Mouse (Mus musculus) Patski (cell line): ENCODE results near the gene Metrn. TPM values are rescaled to one million over a fixed set of nuclear protein-coding genes. Genes with fewer than 3 reads are reported as not detected.
"Not testable (repeated sequence)": the region's sequence is repeated elsewhere in the genome, so short reads cannot be mapped to it uniquely, and the experiment has no call there.

ENCODE experiments used
- ATAC-seq: fragments of 100-300 bp; one replicate; pipeline ENCODE4 v1.8.0; 2021
- CTCF ChIA-PET: fragments of 350-600 bp; sonication (Branson Sonifier 250); formaldehyde crosslinking; loops from one replicate; lab custom pipeline; 2022; ENCODE audit warnings: inconsistent platforms; lab: Charles Lee
- POLR2A ChIA-PET: fragments of 350-600 bp; sonication (Branson Sonifier 250); formaldehyde crosslinking; loops from one replicate; lab custom pipeline; 2022; ENCODE audit warnings: antibody characterized with exemption, inconsistent platforms; lab: Charles Lee
- DNase-seq: peaks from one replicate; pipeline ENCODE4 v3.0.0-alpha.2; 2011; ENCODE audit warnings: low read depth, low spot score
- H3K27me3 ChIP-seq: fragments of 371-371 bp; one replicate; pipeline ENCODE4 v1.5.1; 2021
- CTCF ChIP-seq: fragments of 100-300 bp; IDR thresholded peaks from one replicate; pipeline ENCODE4 v1.5.1; 2021
- in situ Hi-C: fragments of 300-500 bp; cut with MboI; formaldehyde crosslinking; loops from 3 replicates; pipeline ENCODE4 v1.11.1; 2018; ENCODE audit warnings: low pct_unique_long_range_greater_than_20kb, mixed read lengths
- polyA plus RNA-seq: library from polyadenylated mRNA; unstranded; gene quantifications from one replicate; pipeline ENCODE4 v1.2.3, GENCODE M21; 2021

Metrn gene
- polyA plus RNA-seq, 1 experiment from 2014 or later = 39.8 TPM

DNA sequence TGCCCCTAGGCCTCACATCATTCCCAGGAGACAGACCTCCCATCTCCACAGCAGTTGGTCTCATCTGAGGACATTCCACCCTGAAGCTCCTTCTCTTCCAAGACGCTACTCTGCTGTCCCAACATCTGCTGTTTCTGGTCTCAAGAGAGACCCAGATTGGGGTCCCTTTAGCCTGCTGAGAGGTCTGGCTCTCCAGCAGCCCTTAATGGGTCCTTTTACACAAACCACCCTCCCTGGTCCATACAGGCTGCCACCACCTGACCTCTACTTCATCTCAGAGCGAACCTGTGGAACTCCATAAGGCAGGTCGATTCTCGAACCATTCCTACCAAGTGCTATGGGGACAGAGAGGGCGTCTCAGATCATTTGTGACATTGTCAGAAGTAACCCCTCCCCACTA lies 11.1 kb upstream of the Metrn start:
- in situ Hi-C loops = no loop called here
- TF ChIP-seq CTCF = no peak
- ChIA-PET CTCF (no interaction called here), POLR2A (interaction anchor here (1.4 to 1.5 kb wide), 2 partner anchors 11 to 25 kb away, joined by 4 read pairs; partner anchors contain the start of genes Metrn and Stub1)
- peaks cover 11% of the 10 kb centered on the region for H3K27me3 ChIP-seq
- no peak for DNase-seq
- ATAC-seq = no peak

DNA sequence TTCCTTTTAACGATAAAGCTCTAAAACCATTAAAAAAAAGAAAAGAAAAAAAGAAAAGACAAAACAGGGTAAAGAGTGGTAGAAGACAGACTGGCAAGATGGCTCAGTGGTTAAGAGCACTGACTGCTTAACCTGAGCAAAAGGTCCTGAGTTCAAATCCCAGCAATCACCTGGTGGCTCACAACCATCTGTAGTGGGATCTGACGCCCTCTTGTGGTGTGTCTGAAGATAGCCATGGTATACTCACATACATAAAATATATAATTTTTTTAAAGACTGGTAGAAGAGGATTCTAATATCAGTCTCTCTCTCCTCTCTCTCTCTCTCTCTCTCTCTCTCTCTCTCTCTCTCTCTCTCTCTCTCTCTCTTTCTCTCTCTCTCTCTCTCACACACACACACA lies 10.5 kb upstream of the Metrn start:
- POLR2A ChIA-PET, CTCF ChIA-PET, ATAC-seq, in situ Hi-C loops, DNase-seq: not testable (repeated sequence)
- peaks cover 11% of the 10 kb centered on the region for H3K27me3 ChIP-seq

DNA sequence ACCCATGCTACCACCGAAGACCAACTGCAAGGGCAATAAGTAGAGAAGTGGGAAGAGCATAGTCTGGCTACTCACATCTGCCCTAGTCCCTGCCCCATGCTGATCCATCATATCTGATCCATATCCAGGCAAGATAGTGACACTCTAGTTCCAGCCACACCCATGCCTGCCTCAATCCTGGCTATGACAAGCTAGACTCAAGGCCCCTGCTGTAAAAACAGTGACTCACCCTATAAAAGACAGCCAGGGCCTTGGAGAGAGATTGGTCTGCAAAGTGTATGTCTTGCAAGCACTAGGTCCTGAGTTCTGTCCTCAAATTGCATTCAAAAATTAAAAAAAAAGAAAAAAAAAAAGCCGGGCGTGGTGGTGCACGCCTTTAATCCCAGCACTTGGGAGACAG lies 9.6 kb upstream of the Metrn start:
- ChIA-PET CTCF (no interaction called here), POLR2A (no interaction called here)
- ATAC-seq = no peak
- H3K27me3 ChIP-seq = peaks cover 11% of the 10 kb centered on the region
- TF ChIP-seq CTCF = no peak
- no peak for DNase-seq
- in situ Hi-C loops = no loop called here

DNA sequence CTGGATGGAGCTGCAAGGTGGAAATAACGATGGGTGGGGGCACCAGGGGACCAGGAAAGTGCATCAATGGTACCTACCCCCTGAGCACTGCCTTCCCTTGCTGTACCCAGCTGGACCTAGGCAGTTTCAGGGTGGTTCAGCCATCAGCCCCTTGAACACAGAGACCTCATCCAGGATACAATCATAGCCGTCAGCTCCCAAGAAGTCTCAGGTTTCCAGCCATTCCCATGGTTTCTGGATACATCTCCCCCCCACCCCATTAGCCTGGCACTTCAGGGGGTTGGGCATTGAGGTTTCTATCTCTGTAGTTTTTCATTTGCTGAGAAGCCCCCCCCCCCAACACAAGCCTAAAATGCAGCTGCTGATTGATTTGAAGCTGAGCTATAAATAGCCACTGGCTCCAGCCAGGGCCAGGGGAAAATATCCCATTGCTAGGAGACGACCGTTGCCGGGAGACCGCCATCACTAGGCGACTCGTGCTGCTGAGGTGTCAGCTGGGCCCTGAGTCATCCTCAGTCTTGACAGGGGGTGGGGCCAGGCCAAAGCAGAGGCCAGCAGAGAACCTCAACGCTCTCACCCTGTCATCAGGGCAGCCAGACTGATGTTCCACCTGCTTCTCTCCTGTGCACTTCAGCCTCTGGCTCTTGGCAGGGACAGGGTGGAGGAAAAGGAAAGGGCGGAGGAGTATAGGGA lies 6.0 kb upstream of the Metrn start:
- CTCF ChIA-PET = interaction anchor here (0.7 to 2.3 kb wide), 3 partner anchors 40 to 71 kb away, joined by 3 to 9 read pairs (median 4); no protein-coding TSS in a partner anchor
- no peaks in the 10 kb centered on the region for H3K27me3 ChIP-seq
- ATAC-seq = peak; percentile 61
- POLR2A ChIA-PET = interaction anchor here (0.6 to 1.5 kb wide), 5 partner anchors 11 to 230 kb away, joined by 3 to 7 read pairs (median 4); partner anchors contain the start of genes Narfl and Rhot2
- in situ Hi-C loops = loop anchor here (5.0 kb wide), 2 partner anchors 36 to 71 kb away; no protein-coding TSS in a partner anchor
- TF ChIP-seq CTCF = no peak
- no peak for DNase-seq

DNA sequence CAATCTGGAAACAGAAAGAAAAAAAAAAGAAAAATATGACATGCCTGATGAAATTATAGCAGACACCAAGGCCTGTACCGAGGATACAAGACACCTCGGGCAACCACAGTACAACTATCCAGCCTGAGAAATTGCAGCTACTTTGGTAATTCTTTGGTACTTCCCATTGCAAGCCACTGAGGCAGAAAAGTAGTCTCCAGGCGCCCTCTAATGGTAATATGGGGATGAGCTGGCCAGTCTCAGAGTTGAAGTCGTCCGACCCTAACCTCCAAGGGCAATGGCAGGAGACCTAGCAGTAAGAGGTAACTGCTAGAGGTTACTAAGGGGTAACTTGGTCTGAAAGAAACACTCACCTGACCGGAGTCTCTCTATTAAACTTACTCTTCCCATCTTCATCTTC lies 4.1 kb upstream of the Metrn start:
- ChIA-PET POLR2A (interaction anchor here (0.7 kb wide), 1 partner anchor 403 kb away, joined by 3 read pairs; no protein-coding TSS in a partner anchor), CTCF (interaction anchor here (0.6 to 2.3 kb wide), 11 partner anchors 10 to 73 kb away, joined by 3 to 11 read pairs (median 6); partner anchors contain the start of genes Chtf18, Fam173a, Haghl and Narfl)
- no peak for TF ChIP-seq CTCF
- in situ Hi-C loops = loop anchor here (5.0 kb wide), 2 partner anchors 34 to 69 kb away; no protein-coding TSS in a partner anchor
- ATAC-seq = peak; percentile 44
- H3K27me3 ChIP-seq = no peaks in the 10 kb centered on the region
- DNase-seq = no peak

DNA sequence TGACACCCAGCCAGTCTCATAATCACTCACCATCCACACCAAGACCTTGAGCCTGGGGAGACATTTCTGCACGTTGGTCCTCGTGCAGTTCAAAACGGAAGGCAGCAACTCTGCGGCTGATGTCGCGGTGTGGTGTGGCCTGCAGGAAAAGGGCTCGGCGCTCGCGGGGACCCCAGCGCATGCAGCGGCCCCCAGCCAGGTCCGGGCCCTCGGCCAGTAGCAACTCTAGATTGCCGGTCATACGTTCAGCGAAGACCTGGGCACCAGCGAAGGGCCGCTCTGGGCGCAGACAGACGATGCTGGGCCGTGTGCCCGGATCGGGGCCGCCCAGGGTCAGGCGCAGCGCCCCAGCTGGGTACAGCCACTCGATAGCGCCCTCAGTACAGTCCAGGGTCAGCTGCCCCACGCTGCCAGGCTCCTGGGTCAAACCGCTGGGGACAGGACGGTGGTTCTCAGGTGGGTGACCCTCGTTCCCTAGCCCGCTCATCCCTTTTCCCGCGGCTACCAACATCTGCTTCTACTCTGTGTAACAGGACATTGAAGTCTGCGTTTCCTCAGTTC lies 645 bp downstream of the Metrn start:
- H3K27me3 ChIP-seq = no peaks in the 10 kb centered on the region
- TF ChIP-seq CTCF = no peak
- in situ Hi-C loops = no loop called here
- POLR2A ChIA-PET = interaction anchor here (1.5 kb wide), 1 partner anchor 13 kb away, joined by 4 read pairs; the partner anchor contains the start of gene Fbxl16
- DNase-seq (no peak), ATAC-seq (no peak)
- CTCF ChIA-PET = no interaction called here

DNA sequence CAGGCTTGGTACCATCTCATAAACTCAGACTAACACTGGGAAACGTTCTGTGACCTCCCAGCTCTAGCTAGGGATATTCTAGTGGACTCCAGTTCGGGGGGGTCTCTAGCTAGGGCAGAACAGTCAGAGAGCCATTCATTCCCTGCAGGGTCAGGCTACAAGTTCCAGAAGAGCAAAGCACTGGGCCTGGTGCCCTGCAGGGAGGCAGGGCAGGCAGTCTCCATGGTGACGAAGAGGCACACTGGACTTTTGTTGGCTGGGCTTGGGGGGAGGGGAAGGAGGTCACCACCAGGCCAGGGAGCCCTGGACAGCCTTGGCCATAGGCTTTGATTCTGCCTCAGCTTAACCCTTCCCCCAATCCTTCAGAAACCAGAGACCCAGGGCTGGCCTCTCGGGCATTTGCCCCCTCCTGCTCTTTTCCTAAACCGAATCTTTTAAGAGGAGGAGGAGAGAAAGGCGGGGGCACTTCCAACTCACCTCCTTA lies 1.3 kb downstream of the Metrn start, which contains the start of gene AC134908.4:
AC134908.4 (minus strand) TSS at position 51 of the 484 bp plus-strand sequence.
- TF ChIP-seq CTCF = no peak
- ChIA-PET CTCF (interaction anchor here (1.7 kb wide), 1 partner anchor 11 kb away, joined by 4 read pairs; no protein-coding TSS in a partner anchor), POLR2A (no interaction called here)
- no peak for DNase-seq
- ATAC-seq = no peak
- in situ Hi-C loops = no loop called here
- H3K27me3 ChIP-seq = no peaks in the 10 kb centered on the region

DNA sequence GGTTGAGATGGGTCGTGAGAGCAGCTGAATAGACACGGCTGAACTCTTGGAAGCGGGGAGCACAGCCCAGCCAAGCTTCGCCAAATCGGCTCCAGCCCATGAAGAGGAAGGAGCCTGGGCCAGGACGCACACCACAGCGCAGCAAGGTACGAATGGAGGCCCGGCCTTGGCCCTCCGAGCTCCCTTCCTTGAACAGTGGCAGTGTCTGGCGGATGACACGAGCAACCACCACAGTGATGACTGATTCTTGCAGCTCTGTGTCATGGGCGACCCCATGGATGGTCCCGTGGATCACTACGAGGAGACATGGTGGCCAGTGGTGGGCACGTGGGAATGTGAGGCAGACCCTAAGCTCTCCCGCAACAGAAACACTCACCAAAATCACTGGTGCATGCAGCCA lies 1.9 kb downstream of the Metrn start:
- in situ Hi-C loops = no loop called here
- ATAC-seq = no peak
- POLR2A ChIA-PET = interaction anchor here (1.1 kb wide), 1 partner anchor 21 kb away, joined by 5 read pairs; the partner anchor contains the start of gene Narfl
- CTCF ChIA-PET = interaction anchor here (1.7 kb wide), 1 partner anchor 10 kb away, joined by 4 read pairs; no protein-coding TSS in a partner anchor
- no peak for TF ChIP-seq CTCF
- no peaks in the 10 kb centered on the region for H3K27me3 ChIP-seq
- no peak for DNase-seq

DNA sequence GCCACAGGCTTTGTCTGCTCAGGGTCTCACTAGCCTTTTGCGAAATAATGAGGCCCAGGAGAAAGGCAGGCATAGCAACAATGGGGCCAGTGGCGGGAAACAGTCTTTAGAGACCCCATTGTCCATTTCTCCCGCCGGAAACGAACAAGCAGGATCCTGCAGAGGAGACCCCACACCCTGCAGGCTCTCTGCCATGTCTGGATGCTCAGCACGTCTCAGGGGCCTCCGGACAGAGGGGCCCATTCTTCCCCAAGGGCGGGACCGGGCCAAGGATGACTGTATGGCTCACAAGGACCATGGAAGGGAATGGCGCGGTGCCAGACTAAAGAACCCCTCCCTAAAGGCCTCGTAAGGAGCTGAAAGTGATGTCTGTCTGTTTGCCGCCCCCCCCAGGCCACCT lies 2.7 kb downstream of the Metrn start:
- ATAC-seq (no peak), DNase-seq (no peak)
- H3K27me3 ChIP-seq = no peaks in the 10 kb centered on the region
- ChIA-PET CTCF (interaction anchor here (1.7 kb wide), 1 partner anchor 9 kb away, joined by 4 read pairs; no protein-coding TSS in a partner anchor), POLR2A (interaction anchor here (1.1 kb wide), 1 partner anchor 20 kb away, joined by 5 read pairs; the partner anchor contains the start of gene Narfl)
- in situ Hi-C loops = no loop called here
- TF ChIP-seq CTCF = no peak

DNA sequence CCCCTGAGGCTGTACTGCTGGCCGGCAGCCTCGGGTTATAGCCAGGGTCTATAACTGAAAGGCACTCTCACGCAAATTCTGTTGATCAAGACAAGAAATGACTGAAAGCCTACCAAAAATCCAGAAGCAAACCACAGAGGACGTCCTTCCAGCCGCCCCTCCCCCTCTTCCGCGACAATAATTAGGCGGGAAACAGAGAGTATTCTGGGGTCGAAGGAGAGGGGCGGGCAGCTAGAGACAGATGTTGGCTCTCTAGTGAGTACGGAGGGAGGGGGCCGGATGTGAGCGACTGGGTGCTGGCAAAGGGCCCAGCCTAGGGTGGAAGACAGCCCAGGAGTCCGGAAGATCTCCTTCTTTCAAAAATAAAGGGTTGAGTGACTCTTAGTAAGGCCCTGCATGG lies 4.3 kb downstream of the Metrn start, which contains the start of gene Fam173a:
Fam173a (minus strand) TSS at position 287 of the 400 bp plus-strand sequence.
- in situ Hi-C loops = no loop called here
- ATAC-seq = no peak
- ChIA-PET CTCF (interaction anchor here (0.6 to 3.2 kb wide), 3 partner anchors 9 to 59 kb away, joined by 3 to 11 read pairs (median 3); no protein-coding TSS in a partner anchor), POLR2A (interaction anchor here (0.8 kb wide), 1 partner anchor 15 kb away, joined by 3 read pairs; no protein-coding TSS in a partner anchor)
- no peaks in the 10 kb centered on the region for H3K27me3 ChIP-seq
- no peak for TF ChIP-seq CTCF
- no peak for DNase-seq
